Mouse (Mus musculus): ENCODE data around the gene Ddias. TPM values are rescaled to one million over a fixed set of nuclear protein-coding genes. Genes with fewer than 3 reads are reported as not detected.
A peak's percentile ranks its signal among the peaks of the same experiment; 100 is the strongest.

Ddias gene
- polyA plus RNA-seq, 1 experiment from 2014 or later = 17.3 TPM

DNA sequence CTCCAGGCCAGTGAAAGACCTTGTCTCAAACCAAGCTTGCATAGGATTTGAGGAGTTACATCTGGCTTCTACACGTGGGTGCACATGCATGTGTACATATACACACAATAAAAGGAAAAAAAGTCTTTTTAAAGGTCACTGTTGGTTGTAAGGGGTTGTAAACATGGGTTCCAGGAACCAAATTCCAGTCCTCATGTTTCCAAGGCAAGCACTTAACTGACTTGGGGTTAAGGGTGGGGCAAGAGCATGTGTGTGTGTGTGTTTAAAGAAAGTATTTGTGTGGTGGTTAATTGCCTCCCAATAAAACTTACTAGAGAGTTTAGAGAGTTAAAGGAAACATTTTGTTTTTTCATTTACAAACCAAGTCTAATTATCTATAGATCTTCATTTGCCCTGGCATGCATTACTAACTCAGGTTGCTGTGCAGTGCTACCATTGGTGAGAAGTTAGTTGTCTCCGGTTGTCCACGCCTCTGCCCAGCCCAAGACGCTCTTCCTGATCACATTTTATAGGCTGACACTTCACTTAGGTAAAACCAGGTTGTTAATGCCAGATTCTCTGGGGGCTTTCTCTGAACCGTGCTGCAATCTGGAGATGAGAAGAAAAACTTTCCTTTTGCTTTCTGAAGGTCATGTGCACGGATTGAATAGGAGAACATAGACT lies 11.1 kb upstream of the Ddias start:
- peaks cover 11% of the 10 kb centered on the region; the same call in 1 of the 2 replicates for H3K4me1 ChIP-seq
- H3K9me3 ChIP-seq = no peaks in the 10 kb centered on the region
- 89% methylated on average over 6 of the region's 6 CpGs for WGBS
- no peak for DNase-seq (ENCODE audit: low spot score)
- no peak overlapping the region; the same call in 1 of the 2 replicates for H3K27ac ChIP-seq
- no peaks in the 10 kb centered on the region for H3K36me3 ChIP-seq
- no peak overlapping the region for H3K4me3 ChIP-seq
- no peaks in the 10 kb centered on the region for H3K27me3 ChIP-seq (ENCODE audit: insufficient read depth, poor library complexity, severe bottlenecking)

DNA sequence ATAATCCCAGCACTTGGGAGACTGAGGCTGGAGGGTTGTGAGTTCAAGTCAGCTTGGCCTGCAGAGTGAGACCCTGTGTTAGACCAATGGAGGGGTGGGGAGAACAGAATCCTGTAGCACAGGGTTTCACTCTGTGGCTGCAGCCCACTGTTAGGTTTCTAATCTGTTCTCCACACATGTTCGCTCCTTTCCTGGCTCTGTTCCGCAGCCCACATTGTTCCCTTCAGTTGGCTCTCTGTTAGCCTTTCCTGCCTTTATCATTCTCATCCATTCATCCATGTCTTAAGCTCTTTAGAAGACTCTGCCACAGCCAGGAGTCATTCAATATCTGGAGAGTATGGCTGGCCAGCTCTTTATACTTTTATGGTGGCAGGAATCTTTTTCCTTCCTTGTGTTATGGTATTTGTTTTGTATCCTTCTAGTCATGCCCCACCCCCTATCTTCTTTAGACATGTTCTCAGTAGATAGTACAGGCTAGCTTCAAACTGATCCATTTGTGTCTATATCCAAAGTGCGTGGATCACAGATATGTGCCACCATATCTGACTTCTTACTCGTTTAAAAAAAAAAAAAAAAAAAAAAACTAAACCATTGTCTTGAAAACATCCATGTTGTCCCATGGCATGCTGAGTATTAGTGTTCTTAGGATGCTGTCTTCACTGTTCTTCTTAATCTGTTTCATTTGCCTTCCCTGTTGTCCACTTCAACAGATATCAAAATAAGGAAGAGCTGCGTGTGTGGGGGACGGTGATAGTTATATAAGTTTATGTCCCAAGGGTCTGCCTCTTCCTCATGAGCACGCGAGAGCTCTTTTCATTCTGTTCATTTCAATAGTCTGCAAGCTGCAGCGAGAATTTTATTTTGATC lies 10.0 kb upstream of the Ddias start:
- H3K27me3 ChIP-seq (ENCODE audit: insufficient read depth, poor library complexity, severe bottlenecking) = no peaks in the 10 kb centered on the region
- 75% methylated on average over 9 of the region's 9 CpGs for WGBS
- H3K9me3 ChIP-seq = no peaks in the 10 kb centered on the region
- no peak overlapping the region; the same call in 1 of the 2 replicates for H3K27ac ChIP-seq
- H3K36me3 ChIP-seq = no peaks in the 10 kb centered on the region
- H3K4me3 ChIP-seq = no peak overlapping the region
- peak; percentile 77 for DNase-seq (ENCODE audit: low spot score)
- H3K4me1 ChIP-seq = peaks cover 8% of the 10 kb centered on the region; the same call in 1 of the 2 replicates

DNA sequence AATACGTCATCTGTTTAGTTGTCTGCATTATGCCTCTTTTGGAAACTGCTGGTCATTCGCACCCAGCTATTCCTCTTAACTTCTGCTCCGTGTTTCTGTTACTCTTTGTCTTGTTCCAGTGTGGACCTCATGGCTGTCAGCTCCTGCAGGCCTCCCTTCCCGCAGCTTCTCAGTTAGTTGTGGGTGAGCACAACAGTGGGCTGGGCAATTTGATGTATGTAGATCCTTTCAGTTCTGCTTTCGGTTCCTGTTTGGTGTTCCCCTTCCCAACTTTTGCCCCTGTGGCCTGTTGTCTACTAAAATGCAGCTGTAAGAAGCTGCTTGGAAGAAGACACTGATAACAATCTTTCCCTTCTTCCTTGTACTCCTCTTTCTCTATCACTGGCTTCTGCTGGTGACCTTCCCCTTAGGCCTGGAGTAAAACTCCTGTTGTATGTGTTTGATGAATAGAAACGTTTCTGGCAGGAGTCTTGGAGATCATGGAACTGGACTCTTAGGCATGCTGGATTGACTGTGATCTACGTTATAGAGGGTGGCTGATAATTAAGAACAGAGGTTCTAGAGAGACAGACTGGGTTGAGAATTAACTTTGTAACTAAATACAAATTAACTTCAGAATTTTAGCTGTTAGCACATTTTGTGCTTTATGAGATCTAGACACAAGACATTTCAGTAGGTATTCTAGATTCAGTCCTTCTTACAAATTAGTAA lies 4.7 kb upstream of the Ddias start:
- Histone ChIP-seq H3K36me3 (no peaks in the 10 kb centered on the region), H3K4me1 (0 out of 2 replicates have a peak, but pooled peaks cover 8% of the 10 kb centered on the region), H3K4me3 (no peak overlapping the region), H3K27ac (peak overlapping the region; percentile 10; the same call in 1 of the 2 replicates), H3K9me3 (no peaks in the 10 kb centered on the region), H3K27me3 (ENCODE audit: insufficient read depth, poor library complexity, severe bottlenecking) (no peaks in the 10 kb centered on the region)
- DNase-seq (ENCODE audit: low spot score) = no peak
- 66% methylated on average over 7 of the region's 7 CpGs for whole genome bisulfite sequencing

DNA sequence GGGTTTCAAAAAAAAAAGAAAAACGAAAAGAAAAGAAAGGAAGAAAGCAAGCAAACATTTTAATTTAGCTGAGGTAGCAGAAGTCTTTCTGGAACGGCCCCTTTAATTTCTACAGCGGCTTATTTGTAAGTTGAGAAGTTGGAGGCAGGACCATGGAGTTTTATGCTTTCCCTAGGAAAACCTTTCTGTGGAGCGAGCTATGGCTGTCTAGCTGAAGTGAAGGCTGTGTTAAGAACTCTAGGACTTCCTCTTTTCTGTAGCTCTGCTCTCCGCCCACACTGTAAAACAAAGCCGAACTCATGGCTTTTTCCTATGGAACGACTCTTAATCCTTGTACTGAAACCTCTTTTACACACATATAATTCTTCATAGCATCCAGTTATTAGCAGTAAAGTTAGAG lies 2.5 kb upstream of the Ddias start:
- H3K27me3 ChIP-seq (ENCODE audit: insufficient read depth, poor library complexity, severe bottlenecking) = no peaks in the 10 kb centered on the region
- H3K9me3 ChIP-seq = no peaks in the 10 kb centered on the region
- no peaks in the 10 kb centered on the region for H3K36me3 ChIP-seq
- no peak for DNase-seq (ENCODE audit: low spot score)
- peaks cover 13% of the 10 kb centered on the region; the same call in 1 of the 2 replicates for H3K4me1 ChIP-seq
- peak overlapping the region; percentile 35 for H3K4me3 ChIP-seq
- WGBS = 53% methylated on average over 7 of the region's 7 CpGs
- peak overlapping the region; percentile 56; the same call in 1 of the 2 replicates for H3K27ac ChIP-seq

DNA sequence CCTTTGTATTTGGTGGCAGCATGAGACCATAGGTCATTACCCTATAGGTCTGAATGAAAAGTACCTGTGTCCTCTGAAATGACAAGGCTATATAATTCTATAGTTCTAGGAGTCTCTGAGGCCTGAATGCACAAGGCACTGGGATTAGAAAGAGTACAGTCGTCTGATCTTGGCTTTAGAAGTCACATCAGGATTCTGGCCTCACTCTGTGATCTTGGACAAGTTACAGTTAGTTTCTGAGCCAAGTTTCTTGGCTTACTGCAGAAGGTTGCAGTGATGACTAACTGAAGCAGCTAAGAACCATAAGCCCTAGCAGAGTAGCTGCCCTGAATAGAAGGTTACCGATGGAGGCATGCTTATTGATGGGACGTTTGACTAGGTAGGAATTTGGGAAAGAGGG lies 2.0 kb upstream of the Ddias start:
- H3K36me3 ChIP-seq = no peaks in the 10 kb centered on the region
- H3K4me3 ChIP-seq = peak overlapping the region; percentile 68
- H3K27ac ChIP-seq = 0 out of 2 replicates have a peak overlapping the region, but pooled peaks have one; percentile 56
- WGBS = 51% methylated on average over 3 of the region's 3 CpGs
- peaks cover 13% of the 10 kb centered on the region; the same call in 1 of the 2 replicates for H3K4me1 ChIP-seq
- H3K27me3 ChIP-seq (ENCODE audit: insufficient read depth, poor library complexity, severe bottlenecking) = no peaks in the 10 kb centered on the region
- no peak for DNase-seq (ENCODE audit: low spot score)
- H3K9me3 ChIP-seq = no peaks in the 10 kb centered on the region

DNA sequence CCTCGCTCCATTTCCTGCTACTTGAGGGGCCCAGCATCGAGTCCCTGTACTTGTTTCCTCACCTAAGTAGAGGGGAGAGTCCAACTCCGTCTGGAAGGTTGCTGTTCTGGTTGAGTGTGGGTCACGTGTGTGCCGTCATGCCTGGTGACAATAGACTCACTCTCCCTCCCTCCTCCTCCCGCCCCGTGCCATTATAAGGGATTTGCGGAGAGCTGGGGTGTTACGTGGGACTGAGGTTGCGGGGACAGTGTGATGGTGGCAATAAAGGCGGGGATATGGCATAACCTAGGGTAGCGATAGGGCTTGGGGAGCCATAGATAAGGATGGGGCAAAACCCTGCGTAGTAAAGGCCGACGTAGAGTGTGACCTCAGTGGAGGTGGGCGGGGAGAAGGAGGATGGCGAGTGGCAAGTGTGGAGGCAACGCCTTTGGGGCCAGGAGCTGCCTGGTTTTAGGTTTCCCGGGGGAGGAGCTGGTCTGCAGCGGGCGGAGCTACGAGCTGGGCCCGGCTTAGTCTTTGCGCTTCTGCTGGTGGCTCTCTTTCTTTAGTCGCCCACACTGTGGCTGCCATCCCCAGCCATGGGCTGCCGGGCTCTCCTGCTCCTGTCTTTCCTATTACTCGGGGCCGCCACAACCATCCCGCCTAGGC lies 838 bp upstream of the Ddias start:
- Histone ChIP-seq H3K4me1 (peaks cover 13% of the 10 kb centered on the region; the same call in 1 of the 2 replicates), H3K27ac (peak overlapping the region; percentile 97), H3K27me3 (ENCODE audit: insufficient read depth, poor library complexity, severe bottlenecking) (no peaks in the 10 kb centered on the region), H3K36me3 (no peaks in the 10 kb centered on the region), H3K4me3 (peak overlapping the region; percentile 68), H3K9me3 (no peaks in the 10 kb centered on the region)
- under 1% methylated on average over 29 of the region's 29 CpGs for WGBS
- DNase-seq (ENCODE audit: low spot score) = peak; percentile 97

DNA sequence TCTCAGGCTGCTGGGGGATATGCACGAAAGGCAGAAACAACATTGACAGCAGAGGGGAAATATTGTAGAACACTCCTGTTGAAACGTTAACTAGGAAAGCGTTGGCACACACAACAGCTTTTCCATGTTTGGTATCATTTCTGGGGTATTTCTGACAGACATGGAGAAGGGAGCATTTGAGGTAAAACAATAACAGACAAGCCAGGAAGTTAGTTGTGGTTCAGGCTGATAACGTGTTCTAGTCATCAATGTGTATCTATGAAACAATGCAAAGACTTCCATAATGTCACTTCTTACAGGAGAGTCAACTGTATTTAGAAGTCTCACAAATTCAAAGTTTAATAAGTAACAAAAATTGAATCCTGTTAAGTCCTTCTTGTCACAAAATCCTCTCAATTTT lies 2.5 kb downstream of the Ddias start:
- Histone ChIP-seq H3K9me3 (no peaks in the 10 kb centered on the region), H3K4me3 (no peak overlapping the region), H3K36me3 (0 out of 2 replicates have a peak, but pooled peaks cover 2% of the 10 kb centered on the region), H3K4me1 (peaks cover 13% of the 10 kb centered on the region; the same call in 1 of the 2 replicates), H3K27ac (no peak overlapping the region), H3K27me3 (ENCODE audit: insufficient read depth, poor library complexity, severe bottlenecking) (no peaks in the 10 kb centered on the region)
- 87% methylated on average over 4 of the region's 4 CpGs for WGBS
- DNase-seq (ENCODE audit: low spot score) = no peak

DNA sequence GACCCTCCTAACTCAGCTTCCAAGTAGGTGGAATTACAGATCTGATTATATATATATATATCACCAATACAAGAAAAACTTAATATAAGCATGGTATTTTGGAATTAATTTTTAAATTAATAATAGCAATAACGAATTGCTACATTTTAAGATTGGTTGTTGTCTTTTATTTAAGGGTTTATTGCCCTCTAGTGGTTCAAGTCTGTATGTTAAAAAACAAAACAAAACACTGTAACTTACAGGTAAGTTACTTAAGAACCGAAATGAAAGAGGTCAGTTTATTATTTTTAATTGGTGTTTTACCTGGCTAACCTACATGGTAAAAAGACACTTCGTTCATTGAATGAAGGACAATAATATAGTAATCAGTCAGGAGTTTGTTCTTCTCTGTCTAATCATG lies 3.9 kb downstream of the Ddias start:
- H3K4me3 ChIP-seq = no peak overlapping the region
- no peaks in the 10 kb centered on the region for H3K27me3 ChIP-seq (ENCODE audit: insufficient read depth, poor library complexity, severe bottlenecking)
- H3K36me3 ChIP-seq = 0 out of 2 replicates have a peak, but pooled peaks cover 2% of the 10 kb centered on the region
- WGBS = 78% methylated on average over 3 of the region's 3 CpGs
- DNase-seq (ENCODE audit: low spot score) = no peak
- H3K4me1 ChIP-seq = peaks cover 6% of the 10 kb centered on the region; the same call in 1 of the 2 replicates
- no peaks in the 10 kb centered on the region for H3K9me3 ChIP-seq
- no peak overlapping the region for H3K27ac ChIP-seq

DNA sequence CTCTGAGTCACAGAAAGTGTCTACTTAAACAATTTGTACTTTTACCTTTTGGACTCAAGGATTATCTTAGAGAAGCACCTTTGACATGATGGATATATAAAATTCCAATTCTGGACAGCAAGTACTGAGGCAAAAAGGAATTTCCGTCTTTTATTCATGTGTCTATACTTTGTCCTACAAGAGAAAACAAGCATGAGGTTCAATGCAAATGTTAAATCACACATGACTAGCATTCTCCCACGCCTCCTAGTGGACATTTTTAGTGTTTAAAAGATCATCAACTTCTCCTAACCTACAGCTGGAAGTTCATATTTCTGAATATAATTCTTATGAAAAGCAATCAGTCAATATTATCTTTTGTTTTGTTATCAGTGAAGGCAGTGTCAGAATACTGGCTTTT lies 7.5 kb downstream of the Ddias start:
- H3K27ac ChIP-seq = no peak overlapping the region
- H3K27me3 ChIP-seq (ENCODE audit: insufficient read depth, poor library complexity, severe bottlenecking) = no peaks in the 10 kb centered on the region
- 44% methylated on average over 2 of the region's 2 CpGs for WGBS
- no peak for DNase-seq (ENCODE audit: low spot score)
- H3K9me3 ChIP-seq = no peaks in the 10 kb centered on the region
- no peak overlapping the region for H3K4me3 ChIP-seq
- peaks cover 7% of the 10 kb centered on the region; the same call in 1 of the 2 replicates for H3K36me3 ChIP-seq
- H3K4me1 ChIP-seq = no peaks in the 10 kb centered on the region

DNA sequence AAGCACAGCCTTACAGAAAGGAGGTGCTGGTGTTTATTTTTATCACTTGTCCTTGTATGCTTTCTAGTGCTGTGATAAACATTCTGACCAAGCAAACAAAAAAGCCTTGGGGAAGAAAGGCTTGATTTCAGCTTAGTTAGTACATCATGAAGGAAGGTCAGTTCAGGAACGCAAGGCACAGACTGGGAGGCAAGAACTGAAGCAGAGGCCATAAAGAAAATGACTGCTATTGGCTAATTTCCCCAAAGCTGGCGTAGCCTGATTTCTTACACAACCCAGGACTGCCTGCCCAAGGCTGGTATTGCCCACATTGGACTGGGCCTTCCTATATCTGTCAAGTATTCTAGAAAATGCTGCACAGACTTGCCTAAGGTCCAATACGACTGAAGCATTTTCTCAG lies 25.8 kb downstream of the Ddias start:
- Histone ChIP-seq H3K9me3 (no peaks in the 10 kb centered on the region), H3K36me3 (no peaks in the 10 kb centered on the region), H3K4me1 (no peaks in the 10 kb centered on the region), H3K27ac (no peak overlapping the region), H3K27me3 (ENCODE audit: insufficient read depth, poor library complexity, severe bottlenecking) (no peaks in the 10 kb centered on the region), H3K4me3 (no peak overlapping the region)
- WGBS = 87% methylated on average over 3 of the region's 3 CpGs
- DNase-seq (ENCODE audit: low spot score) = no peak

DNA sequence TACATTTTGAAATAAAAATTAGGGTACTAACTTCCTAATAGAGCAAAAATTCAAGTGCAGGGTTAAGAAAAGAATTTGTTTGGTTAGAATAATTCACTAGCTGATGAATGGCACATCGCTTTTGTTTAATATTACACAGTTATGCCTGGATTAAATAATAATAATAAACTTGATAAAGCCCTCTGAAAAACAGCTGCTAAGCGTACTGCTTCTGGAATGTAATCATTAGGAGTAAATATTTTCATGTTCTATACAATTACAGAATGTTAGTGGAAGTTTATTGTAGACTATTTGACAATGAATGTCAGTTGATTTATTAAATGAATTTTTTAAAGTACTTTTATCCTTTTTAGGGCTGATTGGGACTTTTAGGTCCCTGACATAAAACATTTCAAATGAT lies 31.8 kb downstream of the Ddias start:
- DNase-seq (ENCODE audit: low spot score) = no peak
- no peaks in the 10 kb centered on the region for H3K4me1 ChIP-seq
- 79% methylated on average over 2 of the region's 2 CpGs for WGBS
- H3K36me3 ChIP-seq = no peaks in the 10 kb centered on the region
- H3K27me3 ChIP-seq (ENCODE audit: insufficient read depth, poor library complexity, severe bottlenecking) = no peaks in the 10 kb centered on the region
- no peak overlapping the region for H3K27ac ChIP-seq
- no peaks in the 10 kb centered on the region for H3K9me3 ChIP-seq
- H3K4me3 ChIP-seq = no peak overlapping the region

DNA sequence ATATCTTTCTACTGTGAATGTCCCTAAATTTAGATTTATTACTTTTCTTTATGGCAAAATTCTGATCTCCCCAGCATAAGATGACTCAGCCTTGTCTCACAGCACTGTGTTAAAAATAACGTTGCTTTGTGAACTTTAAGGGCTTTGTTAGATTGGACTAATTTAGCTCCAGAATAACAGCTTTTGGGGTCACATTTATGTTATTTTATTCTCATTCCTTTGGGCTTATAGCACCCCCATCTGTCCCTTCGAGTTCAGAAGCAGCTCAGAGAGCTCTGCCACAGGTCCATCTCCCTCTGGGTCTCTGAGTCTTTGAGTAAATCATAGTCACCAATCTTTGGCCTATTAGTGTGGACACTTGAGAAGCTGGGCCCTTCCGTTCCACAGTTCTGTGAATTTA lies 36.1 kb downstream of the Ddias start:
- Histone ChIP-seq H3K36me3 (no peaks in the 10 kb centered on the region), H3K4me3 (no peak overlapping the region)
- WGBS = 71% methylated on average over 3 of the region's 3 CpGs

More for the DNA sequence above, 36.1 kb downstream of the Ddias start:
- Histone ChIP-seq H3K27me3 (ENCODE audit: insufficient read depth, poor library complexity, severe bottlenecking) (no peaks in the 10 kb centered on the region), H3K9me3 (no peaks in the 10 kb centered on the region), H3K27ac (no peak overlapping the region), H3K4me1 (no peaks in the 10 kb centered on the region)
- DNase-seq (ENCODE audit: low spot score) = no peak

Data from heart, embryonic 10.5 days (tissue).